Mouse (Mus musculus): ENCODE measurements at regions not wholly inside any gene's neighbourhood (a gene's known extent, or its start where the extent isn't known, plus 50 kb on each side); places are given as distances from the start of the nearest gene placed in this dataset.
"Not testable (repeated sequence)": the region's sequence is repeated elsewhere in the genome, so short reads cannot be mapped to it uniquely, and the experiment has no call there.

GRCm38 (mm10) chr1:47263611-47264010 is 371.0 kb upstream of the Slc39a10 start:
- no peaks in the 10 kb centered on the region for H3K9me3 ChIP-seq (ENCODE audit: control insufficient read depth, low read length)
- H3K36me3 ChIP-seq (ENCODE audit: control insufficient read depth, insufficient read depth, low read length) = no peaks in the 10 kb centered on the region
- WGBS = 73% methylated on average over 1 of the region's 1 CpGs
- ATAC-seq (ENCODE audit: low FRiP score) (no peak), DNase-seq (ENCODE audit: low spot score, missing footprints) (no peak)
- no peaks in the 10 kb centered on the region for H3K27me3 ChIP-seq (ENCODE audit: control insufficient read depth, insufficient read depth, low read length)
- H3K4me3 ChIP-seq (ENCODE audit: low read depth, low read length) = no peak overlapping the region
- H3K4me1 ChIP-seq (ENCODE audit: control insufficient read depth, insufficient read depth, low read length) = no peaks in the 10 kb centered on the region
- no peak overlapping the region for H3K9ac ChIP-seq (ENCODE audit: low read length)
- H3K27ac ChIP-seq (ENCODE audit: low read depth, low read length) = no peak overlapping the region
- H3K4me2 ChIP-seq = no peak overlapping the region

GRCm38 (mm10) chr1:47261505-47262130 is 369.0 kb upstream of the Slc39a10 start:
- no peak for DNase-seq (ENCODE audit: low spot score, missing footprints)
- no peaks in the 10 kb centered on the region for H3K9me3 ChIP-seq (ENCODE audit: control insufficient read depth, low read length)
- ATAC-seq (ENCODE audit: low FRiP score) = no peak
- no peak overlapping the region for H3K9ac ChIP-seq (ENCODE audit: low read length)
- no peak overlapping the region for H3K27ac ChIP-seq (ENCODE audit: low read depth, low read length)
- 83% methylated on average over 3 of the region's 3 CpGs for WGBS
- H3K4me3 ChIP-seq (ENCODE audit: low read depth, low read length) = no peak overlapping the region
- H3K4me2 ChIP-seq = no peak overlapping the region
- no peaks in the 10 kb centered on the region for H3K27me3 ChIP-seq (ENCODE audit: control insufficient read depth, insufficient read depth, low read length)
- H3K36me3 ChIP-seq (ENCODE audit: control insufficient read depth, insufficient read depth, low read length) = no peaks in the 10 kb centered on the region
- no peaks in the 10 kb centered on the region for H3K4me1 ChIP-seq (ENCODE audit: control insufficient read depth, insufficient read depth, low read length)

- not testable (repeated sequence) for H3K9me3 ChIP-seq (ENCODE audit: control insufficient read depth, low read length); H3K27ac ChIP-seq (ENCODE audit: low read depth, low read length); DNase-seq (ENCODE audit: low spot score, missing footprints); H3K4me1 ChIP-seq (ENCODE audit: control insufficient read depth, insufficient read depth, low read length); H3K36me3 ChIP-seq (ENCODE audit: control insufficient read depth, insufficient read depth, low read length); ATAC-seq (ENCODE audit: low FRiP score); H3K4me3 ChIP-seq (ENCODE audit: low read depth, low read length); H3K4me2 ChIP-seq; H3K9ac ChIP-seq (ENCODE audit: low read length); H3K27me3 ChIP-seq (ENCODE audit: control insufficient read depth, insufficient read depth, low read length)
- whole genome bisulfite sequencing = 84% methylated on average over 10 of the region's 13 CpGs
Observed at GRCm38 (mm10) chr1:47250706-47251105, 358.1 kb upstream of the Slc39a10 start.

GRCm38 (mm10) chr1:47217088-47217487 is 324.4 kb upstream of the Slc39a10 start:
- no peak for ATAC-seq (ENCODE audit: low FRiP score)
- Histone ChIP-seq H3K36me3 (ENCODE audit: control insufficient read depth, insufficient read depth, low read length) (no peaks in the 10 kb centered on the region), H3K27ac (ENCODE audit: low read depth, low read length) (no peak overlapping the region), H3K4me1 (ENCODE audit: control insufficient read depth, insufficient read depth, low read length) (no peaks in the 10 kb centered on the region), H3K9me3 (ENCODE audit: control insufficient read depth, low read length) (no peaks in the 10 kb centered on the region), H3K9ac (ENCODE audit: low read length) (no peak overlapping the region), H3K4me2 (no peak overlapping the region), H3K4me3 (ENCODE audit: low read depth, low read length) (no peak overlapping the region), H3K27me3 (ENCODE audit: control insufficient read depth, insufficient read depth, low read length) (no peaks in the 10 kb centered on the region)
- DNase-seq (ENCODE audit: low spot score, missing footprints) = no peak
- WGBS = 82% methylated on average over 2 of the region's 2 CpGs

- 82% methylated on average over 2 of the region's 2 CpGs for WGBS
- H3K36me3 ChIP-seq (ENCODE audit: control insufficient read depth, insufficient read depth, low read length) = no peaks in the 10 kb centered on the region
Observed at GRCm38 (mm10) chr1:47216419-47217002, 323.9 kb upstream of the Slc39a10 start.

GRCm38 (mm10) chr1:47213476-47213875 is 320.8 kb upstream of the Slc39a10 start:
- DNase-seq (ENCODE audit: low spot score, missing footprints) (no peak), ATAC-seq (ENCODE audit: low FRiP score) (no peak)
- no peak overlapping the region for H3K4me2 ChIP-seq
- no peaks in the 10 kb centered on the region for H3K27me3 ChIP-seq (ENCODE audit: control insufficient read depth, insufficient read depth, low read length)
- H3K36me3 ChIP-seq (ENCODE audit: control insufficient read depth, insufficient read depth, low read length) = no peaks in the 10 kb centered on the region
- no peaks in the 10 kb centered on the region for H3K9me3 ChIP-seq (ENCODE audit: control insufficient read depth, low read length)
- no peak overlapping the region for H3K9ac ChIP-seq (ENCODE audit: low read length)
- no peak overlapping the region for H3K27ac ChIP-seq (ENCODE audit: low read depth, low read length)
- 83% methylated on average over 5 of the region's 5 CpGs for WGBS
- H3K4me1 ChIP-seq (ENCODE audit: control insufficient read depth, insufficient read depth, low read length) = no peaks in the 10 kb centered on the region
- H3K4me3 ChIP-seq (ENCODE audit: low read depth, low read length) = no peak overlapping the region

More at GRCm38 (mm10) chr1:47216419-47217002, 323.9 kb upstream of the Slc39a10 start:
- no peak for ATAC-seq (ENCODE audit: low FRiP score)
- no peaks in the 10 kb centered on the region for H3K27me3 ChIP-seq (ENCODE audit: control insufficient read depth, insufficient read depth, low read length)
- no peaks in the 10 kb centered on the region for H3K9me3 ChIP-seq (ENCODE audit: control insufficient read depth, low read length)
- no peak for DNase-seq (ENCODE audit: low spot score, missing footprints)
- H3K9ac ChIP-seq (ENCODE audit: low read length) = no peak overlapping the region
- no peaks in the 10 kb centered on the region for H3K4me1 ChIP-seq (ENCODE audit: control insufficient read depth, insufficient read depth, low read length)
- no peak overlapping the region for H3K27ac ChIP-seq (ENCODE audit: low read depth, low read length)
- no peak overlapping the region for H3K4me2 ChIP-seq
- H3K4me3 ChIP-seq (ENCODE audit: low read depth, low read length) = no peak overlapping the region

GRCm38 (mm10) chr1:47193001-47193400 is 300.3 kb upstream of the Slc39a10 start:
- DNase-seq (ENCODE audit: low spot score, missing footprints) (no peak), ATAC-seq (ENCODE audit: low FRiP score) (no peak)
- H3K9ac ChIP-seq (ENCODE audit: low read length) = no peak overlapping the region
- H3K4me2 ChIP-seq = no peak overlapping the region
- H3K9me3 ChIP-seq (ENCODE audit: control insufficient read depth, low read length) = no peaks in the 10 kb centered on the region
- H3K27ac ChIP-seq (ENCODE audit: low read depth, low read length) = no peak overlapping the region
- H3K4me3 ChIP-seq (ENCODE audit: low read depth, low read length) = no peak overlapping the region
- WGBS = 85% methylated on average over 4 of the region's 4 CpGs
- no peaks in the 10 kb centered on the region for H3K4me1 ChIP-seq (ENCODE audit: control insufficient read depth, insufficient read depth, low read length)
- H3K27me3 ChIP-seq (ENCODE audit: control insufficient read depth, insufficient read depth, low read length) = no peaks in the 10 kb centered on the region
- H3K36me3 ChIP-seq (ENCODE audit: control insufficient read depth, insufficient read depth, low read length) = no peaks in the 10 kb centered on the region

- ATAC-seq (ENCODE audit: low FRiP score) (0 out of 2 replicates have a peak, but pooled peaks have one; percentile 14), DNase-seq (ENCODE audit: low spot score, missing footprints) (no peak)
- Histone ChIP-seq H3K4me2 (no peak overlapping the region), H3K4me1 (ENCODE audit: control insufficient read depth, insufficient read depth, low read length) (peaks cover 3% of the 10 kb centered on the region; the same call in 1 of the 2 replicates), H3K9ac (ENCODE audit: low read length) (no peak overlapping the region), H3K9me3 (ENCODE audit: control insufficient read depth, low read length) (no peaks in the 10 kb centered on the region), H3K27ac (ENCODE audit: low read depth, low read length) (no peak overlapping the region), H3K27me3 (ENCODE audit: control insufficient read depth, insufficient read depth, low read length) (no peaks in the 10 kb centered on the region), H3K36me3 (ENCODE audit: control insufficient read depth, insufficient read depth, low read length) (no peaks in the 10 kb centered on the region), H3K4me3 (ENCODE audit: low read depth, low read length) (no peak overlapping the region)
- WGBS = 82% methylated on average over 3 of the region's 3 CpGs
Observed at GRCm38 (mm10) chr1:47164417-47164816, 271.8 kb upstream of the Slc39a10 start.

GRCm38 (mm10) chr1:47163808-47164410 is 271.3 kb upstream of the Slc39a10 start:
- DNase-seq (ENCODE audit: low spot score, missing footprints) (peak; percentile 86), ATAC-seq (ENCODE audit: low FRiP score) (peak; percentile 64)
- Histone ChIP-seq H3K4me2 (no peak overlapping the region), H3K9ac (ENCODE audit: low read length) (no peak overlapping the region), H3K27ac (ENCODE audit: low read depth, low read length) (peak overlapping the region; percentile 15; the same call in 1 of the 2 replicates), H3K9me3 (ENCODE audit: control insufficient read depth, low read length) (no peaks in the 10 kb centered on the region), H3K4me1 (ENCODE audit: control insufficient read depth, insufficient read depth, low read length) (peaks cover 3% of the 10 kb centered on the region; the same call in 1 of the 2 replicates), H3K36me3 (ENCODE audit: control insufficient read depth, insufficient read depth, low read length) (no peaks in the 10 kb centered on the region), H3K27me3 (ENCODE audit: control insufficient read depth, insufficient read depth, low read length) (no peaks in the 10 kb centered on the region), H3K4me3 (ENCODE audit: low read depth, low read length) (no peak overlapping the region)
- 21% methylated on average over 1 of the region's 1 CpGs for WGBS

Data from midbrain, embryonic 11.5 days (tissue).